Mouse (Mus musculus) megakaryocyte-erythroid progenitor cell, adult 5-6 weeks (primary cell): ENCODE data around the gene Ccdc157. TPM values are rescaled to one million over a fixed set of nuclear protein-coding genes. Genes with fewer than 3 reads are reported as not detected.
A peak's percentile ranks its signal among the peaks of the same experiment; 100 is the strongest.
"Not testable (repeated sequence)": the region's sequence is repeated elsewhere in the genome, so short reads cannot be mapped to it uniquely, and the experiment has no call there.

ENCODE experiments used
- ATAC-seq: replicated peaks from 2 replicates; pipeline ENCODE4 v1.8.0; 2016; ENCODE audit warnings: mild to moderate bottlenecking, inconsistent platforms; ENCODE audit not compliant: severe bottlenecking, poor library complexity, low FRiP score, low TSS enrichment
- total RNA-seq, 2 experiments: library from RNA; stranded (forward) in 1 of 2; stranded (reverse) in 1 of 2; fragments of 200-1000, 215-1000 nt in 1 of 2; fragments of >200 nt in 1 of 2; fragmentation: Nextera tagmentation in 1 of 2; gene quantifications; 2 replicates each; pipeline ENCODE4 v1.2.3; 2014 to 2017

Gene Ccdc157
- total RNA-seq, 2 experiments from 2014 or later: 0.48 to 0.80 TPM

- no peak for ATAC-seq
Observed at GRCm38 (mm10) chr11:4112861-4113260, 47.2 kb downstream of the Ccdc157 start.

- ATAC-seq: no peak
Observed at GRCm38 (mm10) chr11:4112033-4112432, 48.1 kb downstream of the Ccdc157 start.

GRCm38 (mm10) chr11:4108691-4109090 lies 51.4 kb downstream of the Ccdc157 start:
- ATAC-seq: no peak

GRCm38 (mm10) chr11:4107901-4108300 lies 52.2 kb downstream of the Ccdc157 start:
- ATAC-seq: not testable (repeated sequence)

GRCm38 (mm10) chr11:4105444-4105843 lies 54.6 kb downstream of the Ccdc157 start:
- no peak for ATAC-seq

GRCm38 (mm10) chr11:4104989-4105388 lies 55.1 kb downstream of the Ccdc157 start:
- no peak for ATAC-seq

GRCm38 (mm10) chr11:4103522-4103921 lies 56.6 kb downstream of the Ccdc157 start:
- no peak for ATAC-seq

- no peak for ATAC-seq
Observed at GRCm38 (mm10) chr11:4101851-4102250, 58.2 kb downstream of the Ccdc157 start.

GRCm38 (mm10) chr11:4099447-4099846 lies 60.6 kb downstream of the Ccdc157 start:
- no peak for ATAC-seq

- no peak for ATAC-seq
Observed at GRCm38 (mm10) chr11:4098816-4099215, 61.3 kb downstream of the Ccdc157 start.

- ATAC-seq: no peak
Observed at GRCm38 (mm10) chr11:4098120-4098519, 62.0 kb downstream of the Ccdc157 start.

- no peak for ATAC-seq
Observed at GRCm38 (mm10) chr11:4097091-4097621, 62.9 kb downstream of the Ccdc157 start.

- peak; percentile 87 for ATAC-seq
Observed at GRCm38 (mm10) chr11:4096054-4096984, 63.8 kb downstream of the Ccdc157 start.

- peak; percentile 42 for ATAC-seq
Observed at GRCm38 (mm10) chr11:4095171-4096053, 64.7 kb downstream of the Ccdc157 start, which contains the start of gene Mtfp1. TSS of gene Mtfp1 (minus strand) at chr11:4095445.

- peak; percentile 53 for ATAC-seq
Observed at GRCm38 (mm10) chr11:4094378-4095170, 65.5 kb downstream of the Ccdc157 start.

GRCm38 (mm10) chr11:4093459-4094377 lies 66.4 kb downstream of the Ccdc157 start:
- ATAC-seq: no peak
